Mouse (Mus musculus) testis, adult 2 months (tissue): ENCODE data around the gene Wdr70.

Experiments used
- CTCF ChIP-seq: fragments of 200-500 bp; IDR thresholded peaks from 2 replicates; pipeline ENCODE4 v1.5.1; 2012; ENCODE audit warnings: low read depth, mild to moderate bottlenecking, inconsistent platforms, low read length, moderate library complexity; ENCODE audit not compliant: control insufficient read depth, insufficient read depth, insufficient replicate concordance
- POLR2A ChIP-seq: fragments of 200-500 bp; IDR thresholded peaks from 2 replicates; pipeline ENCODE4 v1.6.1; 2012; ENCODE audit warnings: low read depth, mild to moderate bottlenecking, inconsistent platforms, low read length, moderate library complexity; ENCODE audit not compliant: control insufficient read depth

DNA sequence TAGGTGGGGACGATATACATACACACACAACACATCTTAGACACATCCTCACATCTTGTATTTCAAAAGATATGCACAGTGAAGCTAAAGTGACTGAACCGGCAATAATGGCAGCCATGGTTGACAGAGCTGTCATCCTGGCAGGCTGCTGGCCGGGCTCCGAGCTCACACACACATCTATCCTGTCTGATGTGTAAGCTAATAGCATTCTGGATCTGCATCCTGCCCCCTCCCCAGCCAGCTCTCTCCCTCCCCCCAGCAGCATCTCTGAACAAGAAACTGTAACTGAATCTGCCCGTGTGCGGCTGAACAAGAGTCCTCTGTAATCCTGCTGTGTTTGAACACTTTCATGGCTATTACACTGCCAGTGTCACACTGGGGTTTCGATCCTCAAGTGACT lies 219.1 kb downstream of the Wdr70 start:
- no peak for TF ChIP-seq CTCF
- TF ChIP-seq POLR2A: no peak
